Mouse (Mus musculus) brown adipose tissue, adult 24 weeks (tissue): ENCODE results near the gene Morc2a. TPM values are rescaled to one million over a fixed set of nuclear protein-coding genes. Genes with fewer than 3 reads are reported as not detected.
"Not testable (repeated sequence)": the region's sequence is repeated elsewhere in the genome, so short reads cannot be mapped to it uniquely, and the experiment has no call there.

Experiments
- H3K27ac ChIP-seq: fragments of 200-500 bp; replicated peaks from 2 replicates; pipeline ENCODE4 v1.5.1; 2012; ENCODE audit warnings: low read depth, mild to moderate bottlenecking, low read length
- H3K4me1 ChIP-seq: fragments of 200-500 bp; 2 replicates; pipeline ENCODE4 v1.6.1; 2012; ENCODE audit warnings: low read length, mixed read lengths; ENCODE audit not compliant: control insufficient read depth, insufficient read depth, insufficient read length
- H3K4me3 ChIP-seq: fragments of 200-500 bp; 2 replicates; pipeline ENCODE4 v1.5.1; 2012; ENCODE audit warnings: low read depth, mild to moderate bottlenecking, low read length, moderate library complexity; ENCODE audit not compliant: insufficient read depth
- polyA plus RNA-seq: library from polyadenylated mRNA; stranded (reverse); fragments of >200 nt; gene quantifications from 2 replicates; pipeline ENCODE4 v1.2.4, GENCODE M21; 2012; ENCODE audit not compliant: missing spikeins, insufficient read depth, insufficient read length

The Morc2a gene
- 5.7 and 7.9 TPM in 2 replicates for polyA plus RNA-seq

DNA sequence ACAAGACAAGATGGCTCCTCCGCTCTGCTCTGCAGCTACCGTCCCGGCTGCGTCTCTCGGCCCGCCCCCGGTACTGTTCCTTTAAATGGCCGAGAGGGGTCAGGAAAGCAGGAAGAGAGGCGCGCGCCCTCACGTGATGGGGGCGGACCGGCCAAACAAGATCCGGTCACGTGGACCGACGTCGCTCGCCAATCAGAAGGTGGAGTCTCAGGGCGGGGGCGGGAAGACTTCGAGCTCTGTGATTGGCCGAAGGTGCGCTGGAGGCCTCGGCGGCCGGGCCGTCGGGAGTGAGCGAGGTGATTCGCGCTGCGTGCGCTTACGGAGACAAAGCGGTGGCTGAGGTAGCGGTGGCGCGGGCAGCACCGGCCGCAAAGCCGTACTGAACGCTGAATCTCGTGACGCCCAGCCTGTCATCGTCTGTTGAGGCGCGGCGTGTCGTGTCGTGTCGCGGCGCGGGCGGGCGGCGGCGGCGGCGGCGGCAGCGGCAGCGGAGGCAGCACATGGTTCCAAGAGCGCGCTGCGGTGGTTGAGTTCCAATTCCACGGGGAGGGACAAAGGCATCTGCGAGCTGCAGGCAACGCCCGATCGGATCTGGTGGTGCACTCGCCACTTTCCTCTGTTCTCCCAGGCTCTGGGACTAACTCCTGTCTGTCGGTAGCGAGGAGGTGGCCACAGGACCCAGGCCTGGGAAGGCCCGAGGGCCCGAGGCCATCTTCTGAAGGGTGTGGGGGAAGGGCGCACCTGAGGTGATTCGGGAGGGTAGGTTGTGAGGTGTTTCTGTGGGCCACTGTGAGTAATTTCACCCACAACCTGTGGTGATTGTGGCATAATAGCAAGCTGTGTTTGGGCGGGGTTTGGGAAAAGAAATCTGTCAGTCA lies at the start of gene Morc2a:
Gene Morc2a (plus strand): TSS at position 228 of the 878 bp plus-strand sequence.
- H3K27ac ChIP-seq = peak within 1 kb of the TSS; percentile 88
- peak within 1 kb of the TSS; percentile 96 for H3K4me3 ChIP-seq
- peaks cover 6% of the 10 kb centered on the region; the same call in 1 of the 2 replicates for H3K4me1 ChIP-seq

DNA sequence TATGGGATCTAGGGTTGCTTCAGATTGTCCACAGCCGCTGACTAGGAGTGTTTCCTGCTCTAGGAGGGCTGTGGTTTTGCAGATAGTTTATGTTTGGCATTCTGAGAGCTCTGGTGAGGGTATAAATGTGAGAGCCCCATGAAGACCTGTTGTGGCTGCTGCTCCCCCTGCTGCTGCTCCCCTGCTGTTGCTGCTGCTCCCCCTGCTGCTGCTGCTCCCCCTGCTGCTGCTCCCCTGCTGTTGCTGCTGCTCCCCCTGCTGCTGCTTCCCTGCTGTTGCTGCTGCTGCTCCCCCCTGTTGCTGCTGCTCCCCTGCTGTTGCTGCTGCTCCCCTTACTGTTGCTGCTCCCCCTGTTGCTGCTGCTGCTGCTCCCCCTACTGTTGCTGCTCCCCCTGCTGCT lies 47.0 kb upstream of the Morc2a start:
- H3K27ac ChIP-seq, H3K4me1 ChIP-seq, H3K4me3 ChIP-seq: not testable (repeated sequence)

DNA sequence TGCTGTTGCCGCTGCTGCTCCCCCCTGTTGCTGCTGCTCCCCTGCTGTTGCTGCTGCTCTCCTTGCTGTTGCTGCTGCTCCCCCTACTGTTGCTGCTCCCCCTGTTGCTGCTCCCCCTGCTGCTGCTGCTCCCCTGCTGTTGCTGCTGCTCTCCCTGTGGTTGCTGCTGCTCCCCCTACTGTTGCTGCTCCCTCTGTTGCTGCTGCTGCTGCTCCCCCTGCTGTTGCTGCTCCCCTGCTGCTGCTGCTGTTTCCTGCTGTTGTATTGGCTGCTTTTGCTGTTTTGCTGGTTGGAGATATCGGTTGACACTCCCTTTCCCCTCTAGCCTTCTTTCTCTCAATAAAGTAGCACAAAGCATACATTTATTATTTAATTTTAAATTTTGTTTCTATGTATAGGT lies 46.3 kb upstream of the Morc2a start:
- not testable (repeated sequence) for H3K4me3 ChIP-seq, H3K4me1 ChIP-seq, H3K27ac ChIP-seq

DNA sequence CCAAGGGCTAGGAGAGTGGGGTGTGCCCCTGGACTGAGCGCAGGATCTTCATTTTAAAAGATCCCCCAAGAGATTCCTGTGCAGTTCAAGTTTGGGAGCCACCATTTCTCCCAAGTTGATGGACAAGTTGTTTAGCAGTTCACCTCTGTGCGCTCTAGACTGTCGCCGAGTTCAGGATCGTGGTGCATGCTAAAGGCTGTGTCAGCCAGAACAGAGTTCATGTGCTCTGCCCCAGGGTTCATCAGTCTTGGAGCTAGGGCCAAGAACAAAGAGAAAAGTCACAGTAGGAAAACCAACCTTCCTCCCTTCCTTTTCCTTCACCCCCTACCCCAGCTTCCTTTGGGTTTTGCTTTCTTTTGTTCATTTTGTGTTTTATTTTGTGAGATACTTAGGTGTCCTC lies 42.5 kb upstream of the Morc2a start:
- H3K27ac ChIP-seq = no peak overlapping the region
- no peak overlapping the region for H3K4me3 ChIP-seq
- no peaks in the 10 kb centered on the region for H3K4me1 ChIP-seq

DNA sequence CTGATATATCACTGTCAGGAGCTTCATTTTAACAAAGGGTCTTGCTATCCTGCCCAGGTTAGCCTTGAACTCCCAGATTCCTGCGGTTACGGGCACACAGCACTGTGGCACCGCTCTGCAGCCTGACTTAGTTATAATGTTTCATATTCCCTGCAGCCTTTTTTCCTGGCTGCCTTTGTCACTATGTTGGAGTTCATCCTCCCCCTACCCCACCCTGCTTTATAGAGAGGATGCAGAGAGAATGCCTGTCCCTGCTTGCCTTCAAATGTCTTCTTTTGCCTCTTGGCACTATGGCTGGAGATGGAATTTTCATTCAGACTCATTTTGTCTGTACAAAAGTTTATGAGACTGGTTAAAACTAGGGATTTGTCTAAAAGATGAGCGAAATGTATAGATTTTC lies 33.4 kb upstream of the Morc2a start:
- Histone ChIP-seq H3K4me3 (no peak overlapping the region), H3K4me1 (no peaks in the 10 kb centered on the region)

DNA sequence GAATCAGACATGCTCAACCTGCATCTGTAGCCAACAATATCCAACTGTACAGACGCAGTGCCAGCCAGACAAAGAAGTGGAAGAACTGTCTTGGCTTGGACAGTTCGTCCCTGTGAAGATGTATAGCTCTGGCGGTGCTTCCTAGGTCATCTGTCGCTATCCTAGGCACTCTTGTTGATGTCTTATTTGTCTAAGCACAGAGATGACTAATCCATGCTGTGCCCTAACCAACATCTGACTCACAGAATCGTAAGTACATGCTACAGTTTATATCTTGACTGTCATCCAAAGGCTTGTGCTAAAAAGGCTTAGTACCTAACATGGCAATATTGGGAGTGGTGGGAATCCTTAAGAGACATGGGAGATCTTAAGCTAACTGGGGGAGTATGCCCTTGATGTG lies 26.2 kb upstream of the Morc2a start:
- no peak overlapping the region for H3K4me3 ChIP-seq
- no peak overlapping the region for H3K27ac ChIP-seq
- no peaks in the 10 kb centered on the region for H3K4me1 ChIP-seq

More for the DNA sequence above, 33.4 kb upstream of the Morc2a start:
- H3K27ac ChIP-seq = no peak overlapping the region

DNA sequence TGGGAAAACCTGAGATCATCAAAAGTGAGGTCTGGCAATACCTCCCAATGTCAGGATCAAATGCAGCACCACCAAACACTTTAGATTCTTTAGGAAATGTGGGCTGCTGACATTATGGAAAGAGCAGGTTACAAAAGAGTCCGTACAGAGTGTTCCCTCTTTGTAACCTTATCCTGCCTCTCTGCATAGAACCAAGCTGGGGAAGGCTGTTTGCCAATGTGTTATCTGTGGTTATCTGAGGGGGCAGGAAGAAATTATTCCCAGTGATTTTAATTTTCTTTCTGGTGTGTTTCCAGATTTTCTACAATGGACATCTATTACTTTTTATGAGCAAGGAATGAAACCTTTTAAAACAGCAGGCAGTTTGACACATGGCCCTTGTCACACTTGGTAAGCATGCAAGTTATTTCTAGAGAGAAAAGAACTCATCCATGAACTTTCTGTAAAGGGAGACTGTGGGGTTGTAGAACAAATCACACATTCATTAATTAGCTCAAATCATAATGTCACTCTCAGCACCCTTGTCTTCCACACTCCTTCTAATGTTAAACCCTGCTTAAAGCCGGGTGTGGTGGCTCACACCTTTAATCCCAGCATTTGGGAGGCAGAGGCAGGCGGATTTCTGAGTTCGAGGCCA lies 24.5 kb upstream of the Morc2a start:
- Histone ChIP-seq H3K27ac (no peak overlapping the region), H3K4me1 (no peaks in the 10 kb centered on the region), H3K4me3 (no peak overlapping the region)

DNA sequence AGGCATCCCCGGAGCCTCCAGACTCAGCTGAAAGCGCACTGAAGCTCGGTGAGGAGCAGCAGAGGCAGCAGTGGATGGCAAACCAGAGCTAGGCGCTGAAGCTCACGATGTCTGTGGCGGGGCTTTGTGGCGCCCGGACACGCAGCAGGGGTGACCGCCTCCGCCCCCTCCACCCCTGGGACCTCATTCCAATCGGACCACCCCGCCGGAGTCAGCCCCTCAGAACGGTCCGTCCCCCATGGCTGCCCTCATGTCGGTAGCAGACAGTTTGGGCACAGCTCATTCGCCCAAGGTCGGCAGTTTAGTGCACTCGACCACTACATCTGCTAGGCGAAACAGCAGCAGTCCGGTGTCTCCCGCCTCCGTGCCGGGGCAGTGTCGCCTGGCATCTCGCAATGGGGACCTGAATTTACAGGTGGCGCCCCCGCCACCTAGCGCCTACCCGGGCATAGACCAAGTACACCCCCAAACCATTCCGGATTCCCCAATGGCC lies 19.9 kb upstream of the Morc2a start:
- Histone ChIP-seq H3K4me3 (peak overlapping the region; percentile 35), H3K27ac (no peak overlapping the region)

DNA sequence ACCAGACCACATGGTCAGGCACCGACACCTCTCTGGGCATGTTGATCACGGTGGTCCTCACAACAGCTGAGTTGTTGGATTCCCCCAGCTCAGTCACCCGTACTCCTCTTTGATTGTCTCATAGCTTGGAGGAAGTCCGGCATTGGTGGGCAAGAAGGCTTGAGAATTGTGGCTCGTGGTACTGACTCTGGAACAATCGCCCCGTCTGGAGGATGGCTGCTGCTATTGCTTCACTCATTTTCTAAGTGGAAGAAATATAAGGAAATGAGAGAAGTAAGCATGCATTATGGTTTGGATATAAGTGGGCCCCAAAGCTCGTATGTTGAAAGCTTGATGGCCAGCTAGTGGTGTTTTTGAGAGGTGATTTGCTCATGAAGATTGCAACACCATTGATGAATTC lies 15.7 kb upstream of the Morc2a start:
- H3K4me1 ChIP-seq, H3K27ac ChIP-seq, H3K4me3 ChIP-seq: not testable (repeated sequence)

More for the DNA sequence above, 19.9 kb upstream of the Morc2a start:
- no peaks in the 10 kb centered on the region for H3K4me1 ChIP-seq

DNA sequence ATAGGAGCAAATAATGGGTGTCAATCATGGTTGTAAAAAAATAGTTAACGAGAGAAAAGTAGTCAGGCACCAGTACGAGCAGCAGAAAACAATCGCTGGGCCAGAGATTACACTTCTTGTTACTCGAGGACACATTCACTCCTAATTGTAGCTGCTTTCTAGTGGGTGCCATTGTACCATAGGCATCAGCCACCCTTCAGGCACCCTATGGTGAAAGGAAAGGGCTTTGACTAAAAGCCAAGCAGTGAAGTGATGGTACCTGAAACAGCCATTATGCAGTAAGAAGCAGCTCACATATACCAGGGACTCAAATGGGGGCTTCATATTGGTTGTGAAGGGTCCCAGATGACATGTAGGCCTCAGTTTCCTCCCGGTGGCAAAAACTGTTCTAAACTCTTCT lies 1.3 kb upstream of the Morc2a start:
- Histone ChIP-seq H3K4me3 (peak overlapping the region; percentile 96), H3K27ac (peak overlapping the region; percentile 79; the same call in 1 of the 2 replicates), H3K4me1 (peaks cover 6% of the 10 kb centered on the region; the same call in 1 of the 2 replicates)

DNA sequence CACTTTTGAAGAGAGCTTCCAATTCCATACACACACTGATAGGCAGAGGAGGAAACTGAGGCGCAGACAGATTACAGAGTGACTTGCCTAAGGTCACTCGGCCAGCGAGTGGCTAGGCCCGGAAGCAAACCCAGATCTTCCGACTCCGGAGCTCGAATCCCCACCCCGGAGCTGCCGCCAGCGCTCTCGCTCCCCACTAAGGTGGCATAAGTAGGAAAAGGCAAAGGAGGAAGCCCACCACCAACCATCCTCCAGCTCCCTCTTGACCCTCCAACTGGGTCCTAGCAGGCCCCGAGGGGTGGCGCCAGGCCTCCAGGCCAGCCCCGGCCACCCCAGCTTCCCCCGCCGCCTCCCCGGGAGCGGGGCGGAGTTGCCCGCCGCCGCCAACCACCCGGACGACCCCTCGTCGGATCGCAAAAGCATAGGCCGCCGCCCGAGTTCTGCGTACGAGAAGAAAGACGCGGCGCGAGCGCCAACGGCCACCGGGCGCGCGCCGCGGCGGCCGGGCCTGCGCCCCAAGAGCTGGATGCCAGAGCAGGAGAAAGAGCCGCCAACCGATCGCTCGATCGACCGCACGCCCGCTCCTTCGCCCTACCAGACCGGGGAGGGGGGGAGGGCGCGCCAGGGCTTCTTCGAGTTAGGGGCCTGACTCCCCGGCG lies 557 bp upstream of the Morc2a start:
- Histone ChIP-seq H3K27ac (peak overlapping the region; percentile 79), H3K4me3 (peak overlapping the region; percentile 96), H3K4me1 (peaks cover 6% of the 10 kb centered on the region; the same call in 1 of the 2 replicates)

DNA sequence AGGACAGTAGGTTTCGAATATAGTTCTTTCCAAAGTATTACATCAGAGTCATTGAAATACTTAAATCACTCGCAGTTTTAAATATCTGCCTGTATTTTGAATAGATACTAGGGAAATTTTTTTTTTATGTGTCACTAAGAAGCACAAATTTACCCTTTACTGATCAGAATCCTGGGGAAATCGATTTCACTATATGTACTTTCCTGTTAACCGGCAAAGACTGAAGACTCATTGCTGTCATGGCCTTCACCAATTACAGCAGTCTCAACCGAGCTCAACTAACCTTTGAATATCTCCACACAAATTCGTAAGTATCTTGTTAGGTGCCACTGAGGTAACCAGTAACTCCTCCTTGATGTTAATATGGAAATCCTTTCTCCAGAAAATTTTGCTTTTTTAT lies 1.1 kb downstream of the Morc2a start:
- peaks cover 6% of the 10 kb centered on the region; the same call in 1 of the 2 replicates for H3K4me1 ChIP-seq
- peak overlapping the region; percentile 80; the same call in 1 of the 2 replicates for H3K4me3 ChIP-seq
- H3K27ac ChIP-seq = no peak overlapping the region

DNA sequence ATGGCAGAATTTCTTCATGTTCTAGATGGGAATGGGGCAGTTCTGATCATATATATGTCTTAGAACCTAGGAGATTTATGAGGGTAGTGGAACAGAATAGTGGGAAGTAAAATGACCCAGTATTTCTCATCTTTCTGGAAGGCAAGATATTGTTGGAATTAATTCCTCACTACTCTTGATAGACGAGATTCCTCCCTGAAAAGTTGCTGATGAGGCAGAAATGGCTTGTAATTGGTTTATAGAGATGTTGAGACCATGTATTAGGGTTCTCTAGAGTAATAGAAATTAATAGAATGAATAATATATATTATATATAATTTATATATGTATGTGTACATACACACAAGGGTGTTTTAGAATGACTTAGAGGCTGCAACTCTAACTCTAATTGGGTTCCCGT lies 13.0 kb downstream of the Morc2a start:
- Histone ChIP-seq H3K27ac (no peak overlapping the region), H3K4me1 (no peaks in the 10 kb centered on the region), H3K4me3 (no peak overlapping the region)

DNA sequence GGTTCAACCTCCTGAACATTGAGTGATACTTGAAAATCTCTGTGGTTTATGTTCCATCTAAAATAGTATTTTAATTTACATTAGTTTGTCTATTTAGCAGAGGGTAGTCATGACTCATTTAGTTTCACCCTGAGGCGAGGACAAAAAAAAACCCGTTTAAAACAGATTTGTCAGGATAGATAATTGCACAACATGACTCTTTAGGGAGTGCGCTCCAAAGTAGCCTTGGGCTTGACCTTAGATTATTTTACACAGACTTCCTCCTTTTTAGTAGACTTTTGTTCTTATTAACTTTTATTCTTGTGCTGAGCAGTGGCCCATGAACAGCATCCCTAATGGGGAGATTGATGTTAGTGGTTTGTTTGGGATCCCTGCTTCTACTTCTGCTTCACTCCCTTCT lies 18.5 kb downstream of the Morc2a start:
- Histone ChIP-seq H3K4me3 (no peak overlapping the region), H3K27ac (peak overlapping the region; percentile 75), H3K4me1 (0 out of 2 replicates have a peak, but pooled peaks cover 2% of the 10 kb centered on the region)

DNA sequence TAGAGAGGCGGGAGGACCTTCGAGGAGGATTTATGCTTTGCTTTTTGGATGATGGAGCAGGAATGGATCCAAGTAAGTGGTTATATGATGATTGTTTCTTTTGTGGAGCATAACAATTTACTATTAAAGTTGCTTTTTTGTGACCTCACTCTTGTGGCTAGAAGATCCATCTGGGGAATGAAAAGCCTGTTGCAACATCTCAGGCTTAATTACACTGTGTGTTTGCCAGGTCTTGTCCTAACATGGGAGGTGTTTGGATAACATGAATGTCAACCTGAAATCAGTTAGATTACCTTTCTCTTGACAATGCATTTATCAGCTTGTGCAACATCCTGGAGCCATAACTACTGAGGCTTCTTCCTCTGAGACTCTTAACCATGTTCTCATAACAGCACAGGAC lies 19.8 kb downstream of the Morc2a start:
- Histone ChIP-seq H3K4me1 (0 out of 2 replicates have a peak, but pooled peaks cover 2% of the 10 kb centered on the region), H3K27ac (no peak overlapping the region), H3K4me3 (no peak overlapping the region)
